Mouse (Mus musculus): ENCODE measurements around the gene Mapre1.

DNA sequence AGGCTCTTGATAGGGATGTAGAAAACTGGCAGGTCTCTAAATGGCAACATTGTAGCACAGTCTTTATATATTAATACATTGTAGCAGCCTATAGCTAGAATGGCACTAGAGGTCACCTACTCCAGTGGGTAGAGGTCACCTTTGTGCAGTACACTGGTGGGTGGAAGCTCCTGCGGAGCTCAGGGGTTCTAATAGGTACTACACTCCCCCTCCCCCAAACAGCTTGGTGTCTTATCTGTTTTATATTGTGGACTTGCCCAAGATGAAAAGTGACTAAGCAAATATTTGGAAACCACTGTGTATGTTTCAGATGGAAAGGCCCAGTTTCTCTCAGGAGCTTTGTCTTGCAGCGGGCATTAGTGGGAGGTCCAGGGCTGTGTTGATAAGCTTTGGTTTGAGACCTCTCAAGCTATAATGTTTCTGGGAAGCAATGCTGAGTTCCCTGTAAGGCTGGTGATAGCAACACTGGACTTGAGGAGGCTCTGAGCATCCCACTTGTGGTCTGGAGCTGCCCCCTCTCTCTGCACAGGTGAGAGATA lies 81.0 kb downstream of the Mapre1 start:
- TF ChIP-seq CTCF (IDR thresholded peaks at IDR 0.05; ENCODE audit: insufficient read depth, low read length) (no peak), POLR2A (IDR thresholded peaks at IDR 0.05; ENCODE audit: borderline replicate concordance, extremely low read depth, low read depth, low read length) (no peak)

Measured in lung, adult 2 months (tissue).